Mouse (Mus musculus): ENCODE data around the gene Fat1. TPM values are rescaled to one million over a fixed set of nuclear protein-coding genes. Genes with fewer than 3 reads are reported as not detected.

The Fat1 gene
- 2.3 TPM in 2 replicates for polyA plus RNA-seq (2015; fragmentation: Nextera tagmentation; extraction: Ambion mirVana)

- no peak for DNase-seq (ENCODE audit: low spot score)
Measured at GRCm38 (mm10) chr8:44934850-44935497, at the start of gene Fat1. Gene Fat1 (plus strand): TSS chr8:44935447.

GRCm38 (mm10) chr8:44894626-44895025, 40.6 kb upstream of the Fat1 start:
- DNase-seq (ENCODE audit: low spot score), result no peak

- DNase-seq (ENCODE audit: low spot score), result no peak
Measured at GRCm38 (mm10) chr8:44899575-44899991, 35.7 kb upstream of the Fat1 start.

- no peak for DNase-seq (ENCODE audit: low spot score)
Measured at GRCm38 (mm10) chr8:44911126-44911903, 23.9 kb upstream of the Fat1 start.

- DNase-seq (ENCODE audit: low spot score), result no peak
Measured at GRCm38 (mm10) chr8:44919487-44920082, 15.7 kb upstream of the Fat1 start.

GRCm38 (mm10) chr8:44920379-44921032, 14.7 kb upstream of the Fat1 start:
- no peak for DNase-seq (ENCODE audit: low spot score)

- DNase-seq (ENCODE audit: low spot score), result no peak
Measured at GRCm38 (mm10) chr8:44924995-44925394, 10.3 kb upstream of the Fat1 start.

- no peak for DNase-seq (ENCODE audit: low spot score)
Measured at GRCm38 (mm10) chr8:44930058-44930457, 5.2 kb upstream of the Fat1 start.

- DNase-seq (ENCODE audit: low spot score), result no peak
Measured at GRCm38 (mm10) chr8:44932546-44933342, 2.5 kb upstream of the Fat1 start.

- DNase-seq (ENCODE audit: low spot score), result no peak
Measured at GRCm38 (mm10) chr8:44933478-44933877, 1.8 kb upstream of the Fat1 start.

GRCm38 (mm10) chr8:44934416-44934815, 831 bp upstream of the Fat1 start:
- no peak for DNase-seq (ENCODE audit: low spot score)

- peak; percentile 2 for DNase-seq (ENCODE audit: low spot score)
Measured at GRCm38 (mm10) chr8:44935741-44936140, 494 bp downstream of the Fat1 start.

GRCm38 (mm10) chr8:44936481-44936961, 1.3 kb downstream of the Fat1 start:
- DNase-seq (ENCODE audit: low spot score), result no peak

GRCm38 (mm10) chr8:44937141-44937825, 2.0 kb downstream of the Fat1 start:
- no peak for DNase-seq (ENCODE audit: low spot score)

GRCm38 (mm10) chr8:44937905-44938642, 2.8 kb downstream of the Fat1 start:
- DNase-seq (ENCODE audit: low spot score), result peak; percentile 9

- no peak for DNase-seq (ENCODE audit: low spot score)
Measured at GRCm38 (mm10) chr8:44938643-44938979, 3.4 kb downstream of the Fat1 start.

- no peak for DNase-seq (ENCODE audit: low spot score)
Measured at GRCm38 (mm10) chr8:44945577-44945976, 10.3 kb downstream of the Fat1 start.

GRCm38 (mm10) chr8:44948597-44948996, 13.3 kb downstream of the Fat1 start:
- no peak for DNase-seq (ENCODE audit: low spot score)

GRCm38 (mm10) chr8:44960455-44960854, 25.2 kb downstream of the Fat1 start:
- DNase-seq (ENCODE audit: low spot score), result no peak

GRCm38 (mm10) chr8:44960906-44961305, 25.7 kb downstream of the Fat1 start:
- no peak for DNase-seq (ENCODE audit: low spot score)

Measured in thymus, postnatal 0 days (tissue).